Mouse (Mus musculus) frontal cortex, postnatal 25 days (tissue): Measurements from ENCODE around the gene Tapbp.

ENCODE experiments used
- DNase-seq, 2 experiments: peaks; one replicate each; pipeline ENCODE4 v3.0.0; 2022; ENCODE audit warnings: low spot score in 2 of 2

Gene Tapbp

DNA sequence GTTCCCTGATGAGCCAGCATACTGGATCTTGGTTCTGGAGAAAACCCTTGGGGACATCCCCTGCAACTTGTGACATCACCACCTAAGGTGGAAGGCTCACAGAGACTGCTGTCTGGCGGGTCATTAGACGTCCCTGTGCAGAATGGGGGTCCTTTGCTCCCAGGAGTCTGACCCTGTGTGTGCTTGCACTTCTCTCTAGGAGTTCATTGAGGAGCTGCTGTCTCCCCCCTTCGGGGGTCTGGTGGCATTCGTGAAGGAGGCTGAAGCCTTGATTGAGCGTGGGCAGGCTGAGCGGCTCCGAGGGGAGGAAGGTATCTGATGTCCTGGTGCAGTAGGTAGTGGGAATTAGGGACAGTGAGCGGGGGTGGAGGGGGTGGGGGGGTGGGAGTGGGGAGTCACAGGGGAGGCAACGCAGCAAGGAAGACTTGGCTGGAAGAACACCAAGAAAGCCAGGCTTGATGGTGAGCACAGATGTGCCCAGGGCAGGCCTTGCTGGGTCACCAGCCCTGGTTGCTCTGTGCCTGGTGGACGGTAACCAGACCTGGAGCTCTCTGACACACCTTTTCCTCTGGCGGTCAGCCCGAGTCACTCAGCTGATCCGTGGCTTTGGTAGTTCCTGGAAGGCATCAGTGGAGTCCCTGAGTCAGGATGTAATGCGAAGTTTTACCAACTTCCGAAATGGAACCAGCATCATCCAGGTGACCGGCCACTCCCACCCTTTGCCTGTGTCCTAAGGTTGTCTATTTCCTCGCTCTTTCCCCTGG lies 49.6 kb downstream of the Tapbp start:
- no peak for DNase-seq

DNA sequence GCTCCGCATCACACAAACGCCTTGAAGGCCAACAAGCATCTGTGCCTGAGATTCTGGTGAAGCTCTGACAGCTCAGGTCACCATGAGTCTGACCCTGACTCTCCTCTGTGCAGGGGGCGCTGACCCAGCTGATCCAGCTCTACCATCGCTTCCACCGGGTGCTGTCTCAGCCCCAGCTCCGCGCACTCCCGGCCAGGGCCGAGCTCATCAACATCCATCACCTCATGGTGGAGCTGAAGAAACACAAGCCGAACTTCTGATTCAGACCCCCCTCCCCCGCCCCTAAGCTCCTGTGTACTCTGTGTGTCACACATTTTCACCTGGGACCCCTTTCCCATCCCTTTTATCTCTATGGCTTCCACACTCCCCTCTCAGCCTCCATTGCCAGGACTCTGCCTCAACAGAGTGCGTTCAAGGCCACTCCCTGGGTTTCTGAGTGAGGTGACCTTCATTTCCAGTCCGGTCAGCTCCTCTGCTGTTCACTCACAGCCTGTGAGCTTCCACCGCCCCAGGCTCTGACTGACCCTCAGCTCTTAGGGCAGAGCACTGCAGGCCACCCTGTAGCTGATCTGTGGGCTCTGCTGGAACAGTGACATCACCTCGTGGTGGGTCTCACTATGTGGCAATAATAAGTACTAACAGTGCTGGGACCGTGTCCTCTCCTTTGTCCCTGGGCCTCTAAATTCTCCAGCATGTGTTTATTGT lies 50.3 kb downstream of the Tapbp start:
- no peak for DNase-seq

DNA sequence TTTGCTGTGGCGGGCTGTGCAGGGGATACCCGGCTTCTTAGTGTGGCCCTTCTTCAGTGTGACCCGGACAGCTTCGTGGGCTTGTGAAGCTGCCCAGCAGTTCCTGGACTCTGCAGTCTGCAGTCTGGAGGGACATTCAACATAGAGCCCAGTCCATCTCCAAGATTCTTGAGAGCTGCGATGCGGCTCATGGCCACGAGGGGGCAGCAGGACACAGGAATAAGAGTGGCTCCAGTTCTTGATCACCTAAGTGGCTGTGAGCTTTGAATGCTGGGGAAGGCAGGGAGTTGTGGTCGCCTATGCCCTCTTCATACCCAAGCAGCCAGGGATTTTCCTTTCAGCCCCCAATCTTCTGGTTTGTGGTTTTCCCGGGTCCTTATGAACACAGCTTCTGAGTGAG lies 52.8 kb downstream of the Tapbp start:
- DNase-seq, result peak; percentile 69 to 70

DNA sequence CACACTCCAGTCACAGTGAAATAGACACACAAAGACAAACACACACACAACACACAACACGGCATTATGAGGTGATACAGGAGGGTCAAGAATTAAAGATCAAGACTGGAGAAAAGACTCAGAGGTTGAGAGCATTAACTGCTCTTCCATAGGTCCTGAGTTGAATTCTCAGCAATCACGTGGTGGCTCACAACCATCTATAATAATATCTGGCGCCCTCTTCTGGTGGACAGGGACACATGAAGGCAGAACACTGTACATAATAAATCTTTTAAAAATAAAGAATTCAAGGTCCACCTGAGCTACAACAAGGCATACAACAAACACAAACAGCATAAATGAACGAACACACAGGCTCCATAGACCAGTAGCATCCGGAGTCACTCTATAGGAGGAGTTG lies 53.2 kb downstream of the Tapbp start:
- no peak for DNase-seq

DNA sequence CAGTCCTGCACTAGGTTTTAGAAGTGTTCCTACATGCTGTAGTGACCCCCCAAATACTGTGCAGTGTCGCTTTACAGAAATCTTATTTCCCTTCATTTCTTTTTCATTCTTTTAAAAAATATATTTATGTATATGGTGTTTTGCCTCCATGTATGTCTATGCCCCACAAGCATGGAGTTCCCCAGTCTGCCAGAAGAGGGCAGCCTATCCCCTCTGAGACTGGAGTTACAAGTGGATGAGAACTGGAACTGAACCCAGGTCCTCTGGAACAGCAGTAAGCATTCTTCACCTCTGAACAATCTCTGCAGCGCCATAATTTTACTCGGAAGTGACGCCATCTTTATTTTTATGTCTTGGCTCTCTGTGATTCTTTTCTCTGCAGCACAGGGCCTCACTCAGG lies 53.7 kb downstream of the Tapbp start:
- DNase-seq, result no peak

DNA sequence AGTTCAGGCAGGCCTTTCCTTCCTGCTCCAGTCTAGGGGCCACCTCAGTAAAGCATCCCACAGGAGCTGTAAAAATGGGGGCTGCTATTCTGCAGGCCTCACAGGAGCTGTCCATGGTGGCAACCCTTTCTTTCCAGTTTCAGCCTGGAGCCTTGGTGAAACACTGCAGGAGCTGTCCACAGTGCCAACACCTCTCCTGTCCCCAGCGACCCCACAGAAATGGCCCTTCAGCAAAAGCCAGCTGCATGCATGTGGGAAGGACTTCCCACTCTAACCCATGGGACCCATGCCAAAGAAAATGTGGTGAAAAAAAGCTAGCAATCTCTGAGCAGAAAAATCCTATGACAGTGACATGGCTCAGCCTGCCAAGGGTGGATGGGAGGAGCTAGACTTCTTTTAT lies 57.0 kb downstream of the Tapbp start:
- DNase-seq, result no peak

DNA sequence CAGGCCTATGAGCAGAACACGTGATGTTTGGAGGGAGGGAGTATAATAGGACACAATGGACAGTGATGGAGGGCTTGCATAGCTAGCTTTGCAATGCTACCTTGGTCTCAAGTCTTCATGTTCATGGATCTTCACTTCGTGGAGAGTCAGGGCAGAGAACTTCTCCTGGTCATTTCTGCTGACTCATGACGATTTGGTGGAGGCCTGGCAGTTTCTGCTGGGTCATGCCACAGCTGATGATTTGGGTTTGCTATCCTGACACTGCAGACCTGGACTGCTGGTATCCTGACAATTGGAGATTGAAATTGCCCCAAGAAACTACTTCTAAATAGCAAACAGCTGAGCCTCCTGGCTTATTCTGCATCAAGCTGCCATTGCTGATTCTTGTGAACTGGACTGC lies 57.9 kb downstream of the Tapbp start:
- no peak for DNase-seq

DNA sequence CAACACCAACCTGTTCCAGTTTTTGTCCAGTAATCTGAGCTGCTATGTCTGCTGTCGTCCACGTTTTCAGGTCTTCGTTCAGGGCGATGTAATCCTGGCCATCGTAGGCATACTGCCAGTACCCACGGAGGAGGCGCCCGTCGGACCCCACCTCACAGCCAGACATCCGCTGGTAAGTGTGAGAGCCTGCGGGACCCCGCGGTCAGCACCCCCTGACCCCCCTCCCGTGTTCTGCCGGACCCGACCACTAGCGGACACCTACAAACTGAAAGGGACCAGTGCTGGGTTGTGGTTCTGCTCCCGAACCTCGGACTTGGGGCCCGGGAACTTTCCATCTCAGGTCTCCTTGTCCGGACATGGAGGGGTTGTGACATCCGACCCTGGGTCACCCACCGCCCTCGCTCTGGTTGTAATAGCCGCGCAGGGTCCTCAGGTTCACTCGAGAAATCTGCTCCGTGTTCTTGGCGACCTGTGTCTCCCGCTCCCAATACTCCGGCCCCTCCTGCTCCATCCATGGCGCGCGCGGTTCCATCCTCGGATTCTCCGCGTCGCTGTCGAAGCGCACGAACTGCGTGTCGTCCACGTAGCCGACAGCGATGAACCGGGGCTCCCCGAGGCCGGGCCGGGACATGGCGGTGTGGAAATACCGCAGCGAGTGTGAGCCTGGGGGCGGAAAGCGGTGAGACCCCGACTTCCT lies 62.3 kb downstream of the Tapbp start:
- DNase-seq, result no peak

DNA sequence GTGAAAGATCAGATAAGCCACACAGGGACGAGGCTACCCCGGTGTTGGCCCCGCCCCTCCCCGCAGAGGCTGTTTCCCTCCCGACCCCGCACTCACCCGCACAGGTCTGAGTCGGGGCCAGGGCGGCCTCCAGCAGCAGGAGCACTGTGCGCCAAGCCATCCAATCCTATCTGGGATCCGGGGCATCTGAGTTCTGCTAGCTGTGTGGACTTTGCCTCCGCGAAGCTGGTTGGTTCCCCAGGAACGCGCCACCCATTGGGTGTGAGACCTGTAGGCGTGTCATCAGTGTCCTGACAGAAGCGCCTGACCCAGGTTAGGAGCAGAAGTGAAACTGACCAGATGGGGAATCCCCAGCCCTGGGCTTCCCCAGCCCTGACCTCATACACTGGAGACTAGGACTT lies 62.9 kb downstream of the Tapbp start:
- DNase-seq, result no peak
